Mouse (Mus musculus) E14TG2a.4 (cell line): ENCODE measurements around the gene Ttc4.

Source experiments
- H3K27me3 ChIP-seq: 2 replicates; pipeline ENCODE4 v1.6.1; 2014; ENCODE audit warnings: low read length, control low read depth; ENCODE audit not compliant: insufficient read depth
- H3K36me3 ChIP-seq: 2 replicates; pipeline ENCODE4 v1.6.1; 2014; ENCODE audit warnings: low read length, control low read depth; ENCODE audit not compliant: insufficient read depth
- H3K4me1 ChIP-seq: replicated peaks from 2 replicates; pipeline ENCODE4 v1.6.1; 2014; ENCODE audit warnings: low read depth, low read length, control low read depth
- H3K4me3 ChIP-seq: replicated peaks from 2 replicates; pipeline ENCODE4 v1.5.1; 2014; ENCODE audit warnings: mild to moderate bottlenecking, low read length
- H3K9me3 ChIP-seq: 2 replicates; pipeline ENCODE4 v1.6.1; 2014; ENCODE audit warnings: low read length, control low read depth
- CTCF ChIP-seq: conservative IDR thresholded peaks from 2 replicates; pipeline ENCODE4 v1.5.1; 2014; ENCODE audit warnings: low read length
- NANOG ChIP-seq: IDR thresholded peaks from 2 replicates; pipeline ENCODE4 v1.6.1; 2014; ENCODE audit warnings: borderline replicate concordance, low read length, mixed read lengths
- POU5F1 ChIP-seq: IDR thresholded peaks from 2 replicates; pipeline ENCODE4 v1.6.1; 2014; ENCODE audit warnings: low read length, borderline replicate concordance

The Ttc4 gene

GRCm38 (mm10) chr4:106627809-106628208 is 50.9 kb downstream of the Ttc4 start:
- H3K27me3 ChIP-seq = peaks cover 41% of the 10 kb centered on the region
- H3K4me3 ChIP-seq = no peak overlapping the region
- peaks cover 57% of the 10 kb centered on the region for H3K4me1 ChIP-seq
- H3K9me3 ChIP-seq = no peaks in the 10 kb centered on the region
- no peaks in the 10 kb centered on the region for H3K36me3 ChIP-seq
- no peak for TF ChIP-seq NANOG
- no peak for TF ChIP-seq CTCF
- TF ChIP-seq POU5F1 = no peak

GRCm38 (mm10) chr4:106624271-106624670 is 54.5 kb downstream of the Ttc4 start:
- Histone ChIP-seq H3K36me3 (no peaks in the 10 kb centered on the region), H3K4me1 (peaks cover 60% of the 10 kb centered on the region), H3K9me3 (no peaks in the 10 kb centered on the region), H3K27me3 (peaks cover 56% of the 10 kb centered on the region), H3K4me3 (no peak overlapping the region)
- TF ChIP-seq NANOG (no peak), POU5F1 (no peak), CTCF (no peak)

- peaks cover 48% of the 10 kb centered on the region for H3K4me1 ChIP-seq
- H3K9me3 ChIP-seq = no peaks in the 10 kb centered on the region
- H3K27me3 ChIP-seq = peaks cover 52% of the 10 kb centered on the region
- no peaks in the 10 kb centered on the region for H3K36me3 ChIP-seq
- H3K4me3 ChIP-seq = peak overlapping the region; percentile 79
- no peak for TF ChIP-seq NANOG
- no peak for TF ChIP-seq POU5F1
- TF ChIP-seq CTCF = no peak
These were observed 56.0 kb downstream of the Ttc4 start for GRCm38 (mm10) chr4:106622712-106623111.

- peak within 1 kb of the TSS; percentile 79 for H3K4me3 ChIP-seq
- TF ChIP-seq CTCF (no peak), POU5F1 (no peak), NANOG (no peak)
- H3K27me3 ChIP-seq = peaks cover 47% of the 10 kb centered on the region
These were observed 56.7 kb downstream of the Ttc4 start, which contains the start of gene Ttc22 for GRCm38 (mm10) chr4:106622030-106622493. Gene Ttc22 (plus strand): TSS chr4:106622432.

GRCm38 (mm10) chr4:106621428-106621827 is 57.3 kb downstream of the Ttc4 start:
- Histone ChIP-seq H3K4me3 (no peak overlapping the region), H3K27me3 (peaks cover 46% of the 10 kb centered on the region), H3K9me3 (no peaks in the 10 kb centered on the region), H3K36me3 (no peaks in the 10 kb centered on the region), H3K4me1 (peaks cover 52% of the 10 kb centered on the region)
- TF ChIP-seq CTCF (no peak), NANOG (no peak), POU5F1 (no peak)

More at GRCm38 (mm10) chr4:106622030-106622493, 56.7 kb downstream of the Ttc4 start, which contains the start of gene Ttc22:
- H3K4me1 ChIP-seq = peaks cover 48% of the 10 kb centered on the region
- H3K9me3 ChIP-seq = no peaks in the 10 kb centered on the region
- no peaks in the 10 kb centered on the region for H3K36me3 ChIP-seq

GRCm38 (mm10) chr4:106618898-106619297 is 59.8 kb downstream of the Ttc4 start:
- H3K4me1 ChIP-seq = peaks cover 66% of the 10 kb centered on the region
- TF ChIP-seq CTCF (no peak), POU5F1 (no peak), NANOG (no peak)

GRCm38 (mm10) chr4:106617056-106617455 is 61.7 kb downstream of the Ttc4 start, which contains the start of gene Lexm:
Gene Lexm (minus strand): TSS chr4:106617241.
- peak within 1 kb of the TSS; percentile 74 for H3K4me3 ChIP-seq
- H3K36me3 ChIP-seq = no peaks in the 10 kb centered on the region
- no peak for TF ChIP-seq CTCF
- TF ChIP-seq NANOG = no peak
- TF ChIP-seq POU5F1 = no peak
- peaks cover 67% of the 10 kb centered on the region for H3K4me1 ChIP-seq
- H3K9me3 ChIP-seq = no peaks in the 10 kb centered on the region
- H3K27me3 ChIP-seq = peaks cover 7% of the 10 kb centered on the region

More at GRCm38 (mm10) chr4:106618898-106619297, 59.8 kb downstream of the Ttc4 start:
- Histone ChIP-seq H3K36me3 (no peaks in the 10 kb centered on the region), H3K9me3 (no peaks in the 10 kb centered on the region), H3K4me3 (no peak overlapping the region), H3K27me3 (peaks cover 25% of the 10 kb centered on the region)

- no peaks in the 10 kb centered on the region for H3K27me3 ChIP-seq
- no peak for TF ChIP-seq CTCF
- TF ChIP-seq NANOG = no peak
- TF ChIP-seq POU5F1 = no peak
- no peaks in the 10 kb centered on the region for H3K9me3 ChIP-seq
- no peaks in the 10 kb centered on the region for H3K36me3 ChIP-seq
- peaks cover 60% of the 10 kb centered on the region for H3K4me1 ChIP-seq
- peak overlapping the region; percentile 61 for H3K4me3 ChIP-seq
These were observed 63.1 kb downstream of the Ttc4 start for GRCm38 (mm10) chr4:106615637-106616036.

GRCm38 (mm10) chr4:106614881-106615280 is 63.9 kb downstream of the Ttc4 start:
- Histone ChIP-seq H3K4me3 (peak overlapping the region; percentile 61; the same call in 1 of the 2 replicates), H3K36me3 (no peaks in the 10 kb centered on the region), H3K27me3 (no peaks in the 10 kb centered on the region), H3K4me1 (peaks cover 56% of the 10 kb centered on the region), H3K9me3 (no peaks in the 10 kb centered on the region)
- no peak for TF ChIP-seq NANOG
- TF ChIP-seq POU5F1 = no peak
- TF ChIP-seq CTCF = no peak
